21 mouse cellular contexts compared by ENCODE assay signal in genomic region chr12:115003118-115003517, GRCm38 (mm10).
A peak's percentile ranks its signal among the peaks of the same experiment; 100 is the strongest.
DNase-seq lines count a peak whose midpoint lies in the region; ATAC-seq and TF ChIP-seq lines count a peak whose summit lies in the region.
"Had no signal": no experiment of that assay in that cellular context is flagged by ENCODE, and none has a peak within 500 bp of the region (broad histone marks: within the 10 kb centered on the region; RNA-seq: fewer than 3 reads in every experiment).

No protein-coding gene starts in this region.

- ATAC-seq in common myeloid progenitor, adult 5-6 weeks (replicated peaks; ENCODE audit: low read depth, poor library complexity, severe bottlenecking): peak; percentile 60; the same call in 1 of the 2 replicates
- peak; percentile 25 to 53; a peak in 1 of 4 replicates for ATAC-seq in hematopoietic stem cell, adult 5-6 weeks (replicated peaks in 1 of 2; ENCODE audit: insufficient read depth in 1 of 2, low FRiP score in 2 of 2, low TSS enrichment in 1 of 2, low read depth in 1 of 2, poor library complexity in 2 of 2, severe bottlenecking in 2 of 2)
- ATAC-seq in midbrain, postnatal 0 days (ENCODE audit: low FRiP score): no peak
- ATAC-seq: forebrain, embryonic 14.5 days; forebrain, embryonic 16.5 days had no signal

- no peak overlapping the region for H3K9ac ChIP-seq in midbrain, postnatal 0 days (replicated peaks; ENCODE audit: low read length, poor library complexity, severe bottlenecking)
- H3K9ac ChIP-seq: embryonic facial prominence, embryonic 13.5 days; embryonic facial prominence, embryonic 15.5 days; forebrain, embryonic 12.5 days had no signal

- no peaks in the 10 kb centered on the region for H3K4me1 ChIP-seq in midbrain, postnatal 0 days (ENCODE audit: insufficient read depth, low read length)
- H3K4me1 ChIP-seq: embryonic facial prominence, embryonic 13.5 days; embryonic facial prominence, embryonic 15.5 days; forebrain, embryonic 10.5 days; forebrain, embryonic 12.5 days had no signal

- no peaks in the 10 kb centered on the region for H3K36me3 ChIP-seq in midbrain, postnatal 0 days (ENCODE audit: insufficient read depth, low read length)
- H3K36me3 ChIP-seq: embryonic facial prominence, embryonic 13.5 days; embryonic facial prominence, embryonic 15.5 days; forebrain, embryonic 10.5 days; forebrain, embryonic 12.5 days had no signal

- DNase-seq in 416B (ENCODE audit: low read depth): peak; percentile 13
- DNase-seq in testis, postnatal 10 days (ENCODE audit: low spot score): no peak
- DNase-seq in cerebellum, adult 11 months: no peak
- DNase-seq in midbrain, postnatal 0 days (ENCODE audit: low spot score): no peak
- DNase-seq: adrenal gland, adult 8-10 months; adrenal gland, postnatal 14 days; adrenal gland, postnatal 36 days; cerebellum, adult 18-20 months; cerebellum, adult 8-10 months; cerebellum, adult 9-11 months; cerebellum, postnatal 14 days; cerebellum, postnatal 36 days had no signal

- no peaks in the 10 kb centered on the region for H3K27me3 ChIP-seq in midbrain, postnatal 0 days (ENCODE audit: insufficient read depth, low read length)
- H3K27me3 ChIP-seq: embryonic facial prominence, embryonic 13.5 days; embryonic facial prominence, embryonic 15.5 days; forebrain, embryonic 12.5 days had no signal

- no peak for TF ChIP-seq CTCF in midbrain, postnatal 0 days (IDR thresholded peaks at IDR 0.05)

- no peak overlapping the region for H3K4me2 ChIP-seq in midbrain, postnatal 0 days (ENCODE audit: low read depth, low read length, poor library complexity, severe bottlenecking)
- H3K4me2 ChIP-seq: embryonic facial prominence, embryonic 13.5 days; embryonic facial prominence, embryonic 15.5 days; forebrain, embryonic 12.5 days had no signal

- H3K27ac ChIP-seq in midbrain, postnatal 0 days (ENCODE audit: low read depth, low read length): no peak overlapping the region
- H3K27ac ChIP-seq: embryonic facial prominence, embryonic 13.5 days; embryonic facial prominence, embryonic 15.5 days; forebrain, embryonic 10.5 days; forebrain, embryonic 12.5 days had no signal

- 84% methylated on average over 1 of the region's 1 CpGs for WGBS in midbrain, postnatal 0 days

- H3K9me3 ChIP-seq in midbrain, postnatal 0 days (ENCODE audit: low read length): peaks cover 29% of the 10 kb centered on the region

- H3K4me3 ChIP-seq in midbrain, postnatal 0 days (ENCODE audit: low read depth, low read length): no peak overlapping the region
- H3K4me3 ChIP-seq: embryonic facial prominence, embryonic 13.5 days; embryonic facial prominence, embryonic 15.5 days; erythroblast, embryonic 14.5 days; forebrain, embryonic 10.5 days; forebrain, embryonic 12.5 days had no signal
